Mouse (Mus musculus) limb, embryonic 12.5 days (tissue): ENCODE measurements around the gene Zzz3. TPM values are rescaled to one million over a fixed set of nuclear protein-coding genes. Genes with fewer than 3 reads are reported as not detected.

Source experiments
- ATAC-seq: fragments of 200-750 bp; cut with Nextera tagmentation; 2 replicates; pipeline ENCODE4 v1.8.0; 2017; ENCODE audit warnings: low read depth, moderate TSS enrichment; ENCODE audit not compliant: insufficient number of reproducible peaks, insufficient read depth, low FRiP score, low TSS enrichment
- H3K27ac ChIP-seq: fragments of 300-500 bp; sonication (generic); 2 replicates; pipeline ENCODE4 v1.5.1; 2016; ENCODE audit warnings: mild to moderate bottlenecking, moderate library complexity
- H3K27me3 ChIP-seq: fragments of 300-500 bp; sonication (generic); 2 replicates; pipeline ENCODE4 v1.6.1; 2016; ENCODE audit warnings: mild to moderate bottlenecking, moderate library complexity
- H3K36me3 ChIP-seq: fragments of 300-500 bp; sonication (generic); 2 replicates; pipeline ENCODE4 v1.6.1; 2016; ENCODE audit warnings: mild to moderate bottlenecking, moderate library complexity
- H3K4me1 ChIP-seq: fragments of 300-500 bp; sonication (generic); replicated peaks from 2 replicates; pipeline ENCODE4 v1.6.1; 2016
- H3K4me2 ChIP-seq: fragments of 300-500 bp; sonication (generic); 2 replicates; pipeline ENCODE4 v1.6.1; 2016; ENCODE audit warnings: mild to moderate bottlenecking, moderate library complexity
- H3K4me3 ChIP-seq: fragments of 300-500 bp; sonication (generic); replicated peaks from 2 replicates; pipeline ENCODE4 v1.5.1; 2016; ENCODE audit warnings: mild to moderate bottlenecking
- H3K9ac ChIP-seq: fragments of 300-500 bp; sonication (generic); replicated peaks from 2 replicates; pipeline ENCODE4 v1.6.1; 2016; ENCODE audit warnings: mild to moderate bottlenecking, moderate library complexity
- H3K9me3 ChIP-seq: fragments of 300-500 bp; sonication (generic); 2 replicates; pipeline ENCODE4 v1.6.1; 2016; ENCODE audit warnings: mild to moderate bottlenecking, moderate library complexity
- WGBS: fragments of 180-500 bp; shearing (Covaris S2); methylation state at CpG from one replicate; pipeline ENCODE4 v1.1.7; 2016; 5-methylcytosine and 5-hydroxymethylcytosine counted together
- polyA plus RNA-seq: library from polyadenylated mRNA; unstranded; fragments of >200 nt; fragmentation: Nextera tagmentation; extraction: Ambion mirVana; gene quantifications from 2 replicates; pipeline ENCODE4 v1.2.1, GENCODE M21; 2016

The Zzz3 gene
- polyA plus RNA-seq, 1 experiment from 2014 or later = 56.2 TPM

DNA sequence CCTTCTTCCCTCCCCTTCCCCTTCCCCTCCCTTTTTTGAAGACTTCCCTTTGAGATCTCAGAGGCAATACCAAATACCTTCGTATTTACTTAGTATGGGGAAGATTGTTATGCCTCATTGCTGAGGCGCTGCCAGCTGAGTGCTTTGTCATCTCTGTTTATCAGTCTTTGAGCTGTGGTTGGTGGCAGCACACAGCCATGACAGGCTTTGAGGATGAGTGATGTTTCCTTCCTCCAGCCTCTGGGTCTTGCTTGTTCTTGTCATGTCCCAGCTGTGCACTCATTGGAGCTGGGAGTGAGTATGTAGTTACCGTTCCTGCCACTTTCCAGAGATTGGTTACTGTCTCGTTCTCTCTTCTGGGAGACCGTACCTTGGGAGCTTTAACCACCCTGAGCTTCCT is 39.9 kb upstream of the Zzz3 start:
- H3K9ac ChIP-seq = no peak overlapping the region
- H3K9me3 ChIP-seq = no peaks in the 10 kb centered on the region
- WGBS = 80% methylated on average over 5 of the region's 5 CpGs
- no peak overlapping the region for H3K27ac ChIP-seq
- peaks cover 22% of the 10 kb centered on the region for H3K36me3 ChIP-seq
- peaks cover 30% of the 10 kb centered on the region for H3K4me1 ChIP-seq
- H3K4me3 ChIP-seq = no peak overlapping the region
- no peak for ATAC-seq
- no peaks in the 10 kb centered on the region for H3K27me3 ChIP-seq
- no peak overlapping the region for H3K4me2 ChIP-seq

DNA sequence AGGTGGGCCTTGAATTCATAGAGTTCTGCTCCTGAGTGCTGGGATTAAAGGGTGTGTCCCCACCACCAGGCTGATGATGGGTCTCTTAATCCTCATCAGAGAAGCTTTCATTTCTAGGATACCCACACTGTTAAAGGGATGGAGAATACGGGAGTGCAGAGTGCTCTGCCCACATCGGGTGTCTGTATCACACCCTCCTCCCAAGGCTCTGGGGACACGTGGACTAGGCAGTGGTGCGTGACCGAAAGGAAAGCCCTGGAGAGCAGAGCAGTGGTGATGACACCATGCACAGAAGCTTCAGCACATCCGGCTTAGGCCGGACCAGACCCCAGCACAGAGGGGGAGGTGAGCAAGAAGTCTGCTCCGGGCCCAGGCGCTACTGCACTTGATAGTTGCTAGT is 38.5 kb upstream of the Zzz3 start:
- no peak overlapping the region for H3K4me3 ChIP-seq
- H3K36me3 ChIP-seq = peaks cover 36% of the 10 kb centered on the region
- no peaks in the 10 kb centered on the region for H3K9me3 ChIP-seq
- 90% methylated on average over 9 of the region's 9 CpGs for WGBS
- no peak overlapping the region for H3K9ac ChIP-seq
- peaks cover 17% of the 10 kb centered on the region for H3K4me1 ChIP-seq
- H3K27ac ChIP-seq = no peak overlapping the region
- no peaks in the 10 kb centered on the region for H3K27me3 ChIP-seq
- no peak; the same call in 1 of the 2 replicates for ATAC-seq
- H3K4me2 ChIP-seq = no peak overlapping the region

DNA sequence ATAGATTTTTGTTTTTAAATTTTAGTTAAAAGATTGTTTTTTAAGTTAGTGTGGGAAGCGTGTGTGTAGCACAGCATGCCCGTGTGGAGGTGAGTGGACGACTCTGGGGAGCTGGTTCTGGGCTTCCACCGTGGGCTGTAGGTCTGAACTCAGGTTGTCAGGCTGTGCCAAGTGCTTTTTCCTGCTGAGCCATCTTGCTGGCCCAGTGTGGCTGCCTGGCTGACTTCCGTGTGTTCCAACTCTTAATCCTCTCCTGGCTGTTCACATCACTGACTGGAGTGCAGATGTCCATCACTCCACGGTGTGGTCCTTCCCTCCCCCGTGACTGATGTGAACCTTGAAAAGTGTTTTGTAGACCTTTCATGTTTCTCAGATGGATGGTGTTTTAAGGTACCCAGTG is 36.1 kb upstream of the Zzz3 start:
- WGBS = 85% methylated on average over 7 of the region's 7 CpGs
- Histone ChIP-seq H3K27me3 (no peaks in the 10 kb centered on the region), H3K9me3 (no peaks in the 10 kb centered on the region), H3K27ac (no peak overlapping the region), H3K4me1 (no peaks in the 10 kb centered on the region; the same call in 1 of the 2 replicates), H3K4me2 (no peak overlapping the region), H3K36me3 (peaks cover 60% of the 10 kb centered on the region), H3K4me3 (no peak overlapping the region), H3K9ac (no peak overlapping the region)
- no peak for ATAC-seq

DNA sequence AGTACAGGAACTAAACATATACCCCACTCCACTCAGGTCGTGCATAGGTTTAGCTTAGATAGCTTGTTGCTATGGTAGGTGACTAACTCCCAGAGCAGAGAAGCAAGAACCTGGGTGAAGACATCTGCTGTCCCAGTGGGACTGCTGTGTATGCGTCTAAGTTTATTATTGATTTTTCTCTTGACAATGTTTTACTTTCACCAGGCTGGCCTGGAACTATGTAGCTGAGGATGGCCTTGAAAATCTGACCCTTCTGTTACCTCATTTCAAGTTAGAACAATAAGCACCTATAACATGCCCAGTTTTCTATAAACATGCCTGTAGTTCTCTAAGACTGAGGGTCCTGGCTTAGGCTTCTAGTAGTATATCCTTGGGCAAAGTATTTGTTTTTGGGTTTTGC is 31.1 kb upstream of the Zzz3 start:
- H3K4me2 ChIP-seq = no peak overlapping the region
- WGBS = 87% methylated on average over 2 of the region's 2 CpGs
- H3K27me3 ChIP-seq = no peaks in the 10 kb centered on the region
- ATAC-seq = no peak
- H3K4me3 ChIP-seq = no peak overlapping the region
- H3K36me3 ChIP-seq = peaks cover 96% of the 10 kb centered on the region
- no peaks in the 10 kb centered on the region for H3K4me1 ChIP-seq
- no peak overlapping the region for H3K27ac ChIP-seq
- no peak overlapping the region for H3K9ac ChIP-seq
- H3K9me3 ChIP-seq = no peaks in the 10 kb centered on the region

DNA sequence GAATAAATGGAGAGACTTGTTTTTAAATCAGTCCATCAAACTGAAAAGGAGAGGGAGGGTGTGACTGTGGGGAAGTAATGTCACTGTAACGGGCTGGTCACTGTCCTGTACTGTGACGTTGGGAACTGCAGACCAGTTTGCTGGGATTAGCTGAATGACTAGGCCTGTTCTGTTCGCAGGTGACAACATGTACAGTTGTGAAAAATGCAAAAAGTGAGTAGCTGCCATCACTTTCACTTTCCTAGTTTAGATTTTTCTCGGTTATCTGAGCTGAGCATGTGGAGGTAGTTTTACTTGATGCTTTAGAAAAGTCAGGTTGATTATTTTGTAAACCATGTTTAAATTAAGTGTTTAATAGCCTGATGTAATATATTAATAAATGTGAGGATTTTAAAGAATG is 19.2 kb upstream of the Zzz3 start:
- peaks cover 86% of the 10 kb centered on the region for H3K36me3 ChIP-seq
- H3K4me1 ChIP-seq = no peaks in the 10 kb centered on the region
- no peak for ATAC-seq
- H3K9ac ChIP-seq = no peak overlapping the region
- H3K27ac ChIP-seq = no peak overlapping the region
- no peak overlapping the region for H3K4me2 ChIP-seq
- H3K27me3 ChIP-seq = no peaks in the 10 kb centered on the region
- no peaks in the 10 kb centered on the region for H3K9me3 ChIP-seq
- H3K4me3 ChIP-seq = no peak overlapping the region
- WGBS = 90% methylated on average over 4 of the region's 4 CpGs

DNA sequence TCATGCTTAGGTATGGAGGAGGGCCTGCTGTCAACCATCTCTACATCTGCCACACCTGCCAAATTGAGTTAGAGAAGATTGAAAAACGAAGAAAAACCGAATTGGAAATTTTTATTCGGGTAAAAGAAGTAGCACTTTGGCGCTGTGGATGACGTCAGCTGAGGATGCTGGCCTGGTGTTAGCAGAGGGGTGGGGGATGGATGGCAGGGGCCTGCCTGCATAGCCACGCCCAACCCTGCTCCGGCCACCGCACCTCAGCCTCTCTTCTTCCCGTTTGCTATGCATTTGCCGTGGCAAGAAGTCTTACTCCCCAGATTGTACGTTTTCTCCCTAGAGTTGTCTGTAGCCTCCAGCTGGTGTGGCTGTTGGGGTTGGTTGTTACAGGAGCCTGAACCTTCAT is 11.2 kb upstream of the Zzz3 start:
- H3K4me3 ChIP-seq = no peak overlapping the region
- ATAC-seq = no peak
- H3K27me3 ChIP-seq = no peaks in the 10 kb centered on the region
- no peaks in the 10 kb centered on the region for H3K9me3 ChIP-seq
- peaks cover 84% of the 10 kb centered on the region for H3K36me3 ChIP-seq
- no peaks in the 10 kb centered on the region for H3K4me1 ChIP-seq
- no peak overlapping the region for H3K4me2 ChIP-seq
- WGBS = 76% methylated on average over 11 of the region's 11 CpGs
- no peak overlapping the region for H3K9ac ChIP-seq
- H3K27ac ChIP-seq = no peak overlapping the region

GRCm38 (mm10) chr3:152396278-152396987 is 1.2 kb downstream of the Zzz3 start:
- Histone ChIP-seq H3K9ac (peak overlapping the region; percentile 91), H3K4me1 (peaks cover 26% of the 10 kb centered on the region), H3K4me3 (peak overlapping the region; percentile 73), H3K4me2 (peak overlapping the region; percentile 79), H3K27ac (peak overlapping the region; percentile 98), H3K27me3 (no peaks in the 10 kb centered on the region), H3K9me3 (no peaks in the 10 kb centered on the region), H3K36me3 (peaks cover 22% of the 10 kb centered on the region; the same call in 1 of the 2 replicates)
- peak; percentile 86 for ATAC-seq
- under 1% methylated on average over 61 of the region's 102 CpGs for WGBS

DNA sequence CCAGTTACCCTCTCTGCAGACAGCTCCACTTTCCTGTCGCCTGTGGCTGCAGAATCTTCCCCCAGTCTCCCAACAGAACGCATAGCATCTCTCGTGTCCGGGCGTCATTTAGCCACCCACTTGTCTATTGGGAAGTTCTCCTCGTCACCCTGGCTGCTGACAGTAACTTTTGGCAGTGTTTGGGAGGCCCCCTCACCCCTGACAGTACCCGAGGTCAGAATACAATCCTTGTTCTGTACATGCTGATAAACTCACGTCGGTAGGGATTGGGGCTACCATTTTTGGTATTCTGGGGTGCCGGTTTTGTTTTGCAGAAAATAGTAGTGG is 1.7 kb downstream of the Zzz3 start:
- peak overlapping the region; percentile 98 for H3K27ac ChIP-seq
- H3K36me3 ChIP-seq = peaks cover 19% of the 10 kb centered on the region; the same call in 1 of the 2 replicates
- peak overlapping the region; percentile 79 for H3K4me2 ChIP-seq
- H3K9ac ChIP-seq = peak overlapping the region; percentile 91
- peak overlapping the region; percentile 73 for H3K4me3 ChIP-seq
- peaks cover 31% of the 10 kb centered on the region for H3K4me1 ChIP-seq
- H3K27me3 ChIP-seq = no peaks in the 10 kb centered on the region
- no peak for ATAC-seq
- no peaks in the 10 kb centered on the region for H3K9me3 ChIP-seq
- 1% methylated on average over 10 of the region's 10 CpGs for WGBS

DNA sequence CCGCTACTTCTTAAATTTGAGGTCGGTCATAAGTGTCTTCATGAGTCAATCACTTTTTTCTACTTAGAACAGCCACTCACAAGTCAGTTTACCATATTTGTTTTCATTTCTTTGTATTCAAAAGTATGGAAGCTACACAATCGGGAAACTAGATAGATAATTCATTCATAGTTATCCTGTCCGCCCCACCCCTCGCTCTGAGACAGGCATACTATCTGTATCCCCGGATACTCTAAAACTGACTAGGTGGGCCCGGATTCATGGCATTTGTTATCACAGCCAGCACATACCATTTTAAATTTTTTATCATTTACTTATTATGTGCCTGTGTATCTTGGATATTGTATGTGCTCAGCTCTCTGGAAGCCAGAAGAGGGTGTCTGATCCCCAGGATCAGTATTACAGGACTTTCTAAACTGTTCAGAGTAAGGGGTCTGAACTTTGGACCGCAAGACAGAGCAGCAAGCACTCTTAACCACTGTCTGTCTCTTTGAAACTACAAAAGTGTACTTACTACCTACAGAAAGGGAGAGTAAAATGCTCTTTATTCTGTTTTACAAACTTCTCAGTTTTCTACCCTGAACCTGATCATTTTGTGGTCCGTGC is 2.2 kb downstream of the Zzz3 start:
- Histone ChIP-seq H3K4me2 (peak overlapping the region; percentile 79), H3K9ac (peak overlapping the region; percentile 91), H3K9me3 (no peaks in the 10 kb centered on the region), H3K27me3 (no peaks in the 10 kb centered on the region), H3K36me3 (peaks cover 14% of the 10 kb centered on the region; the same call in 1 of the 2 replicates), H3K4me1 (peaks cover 36% of the 10 kb centered on the region), H3K27ac (no peak overlapping the region), H3K4me3 (peak overlapping the region; percentile 73)
- no peak for ATAC-seq
- 72% methylated on average over 9 of the region's 9 CpGs for WGBS

- Histone ChIP-seq H3K4me3 (no peak overlapping the region), H3K36me3 (no peaks in the 10 kb centered on the region), H3K4me1 (peaks cover 22% of the 10 kb centered on the region), H3K27me3 (no peaks in the 10 kb centered on the region), H3K27ac (no peak overlapping the region), H3K9ac (no peak overlapping the region), H3K4me2 (no peak overlapping the region), H3K9me3 (no peaks in the 10 kb centered on the region)
- no peak for ATAC-seq
- WGBS = 76% methylated on average over 5 of the region's 5 CpGs
These were observed 5.2 kb downstream of the Zzz3 start for GRCm38 (mm10) chr3:152400441-152400840.

DNA sequence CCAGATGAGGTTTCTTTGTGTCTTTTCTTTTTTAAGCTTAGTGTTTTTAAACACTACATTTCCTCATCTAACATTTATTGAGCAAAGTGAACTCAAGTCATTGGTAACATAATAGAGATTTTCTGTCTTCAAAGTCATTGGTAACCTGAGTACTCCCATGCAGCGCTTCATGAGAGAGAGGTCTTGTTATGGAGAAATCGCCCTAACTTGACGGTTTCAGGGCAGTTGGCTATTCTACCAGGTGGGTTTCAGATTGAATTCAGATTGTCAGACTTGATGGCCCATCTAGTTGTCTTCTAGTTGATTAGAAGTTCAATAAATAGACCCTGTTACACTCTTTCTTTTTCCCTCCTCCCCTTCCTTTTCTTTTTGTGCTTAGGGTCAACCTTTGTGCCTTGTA is 5.6 kb downstream of the Zzz3 start:
- WGBS = 69% methylated on average over 3 of the region's 3 CpGs
- H3K36me3 ChIP-seq = no peaks in the 10 kb centered on the region

More for the DNA sequence above, 5.6 kb downstream of the Zzz3 start:
- H3K9me3 ChIP-seq = no peaks in the 10 kb centered on the region
- peaks cover 23% of the 10 kb centered on the region for H3K4me1 ChIP-seq
- no peak overlapping the region for H3K4me2 ChIP-seq
- no peak overlapping the region for H3K27ac ChIP-seq
- H3K4me3 ChIP-seq = no peak overlapping the region
- no peak overlapping the region for H3K9ac ChIP-seq
- H3K27me3 ChIP-seq = no peaks in the 10 kb centered on the region
- no peak for ATAC-seq
